Mouse (Mus musculus) myocyte (in vitro differentiated cells): ENCODE data around the gene Traip. TPM values are rescaled to one million over a fixed set of nuclear protein-coding genes. Genes with fewer than 3 reads are reported as not detected.

Experiments used
- H3K27me3 ChIP-seq: one replicate; pipeline ENCODE4 v1.6.1; 2011; ENCODE audit not compliant: control insufficient read depth, insufficient read depth, insufficient read length
- H3K36me3 ChIP-seq: one replicate; pipeline ENCODE4 v1.6.1; 2011; ENCODE audit not compliant: control insufficient read depth, insufficient read depth
- H3K4me2 ChIP-seq: one replicate; pipeline ENCODE4 v1.6.1; 2011; ENCODE audit warnings: low read depth, control low read depth
- H3K4me3 ChIP-seq: one replicate; pipeline ENCODE4 v1.5.1; 2011; ENCODE audit warnings: mild to moderate bottlenecking, control low read depth, moderate library complexity
- H3K79me2 ChIP-seq: one replicate; pipeline ENCODE4 v1.6.1; 2011; ENCODE audit not compliant: control insufficient read depth, insufficient read depth
- H3ac ChIP-seq: one replicate; pipeline ENCODE4 v1.6.1; 2011; ENCODE audit not compliant: control insufficient read depth, insufficient read length
- CEBPB ChIP-seq: IDR thresholded peaks from 2 replicates; pipeline ENCODE4 v1.6.1; 2011; ENCODE audit warnings: mild to moderate bottlenecking, moderate library complexity; ENCODE audit not compliant: poor library complexity, insufficient read depth, severe bottlenecking
- E2F4 ChIP-seq: IDR thresholded peaks from one replicate; pipeline ENCODE4 v1.6.1; 2011; ENCODE audit warnings: mild to moderate bottlenecking, control low read depth, moderate library complexity; ENCODE audit not compliant: insufficient read depth
- MAX ChIP-seq: IDR thresholded peaks from one replicate; pipeline ENCODE4 v1.6.1; 2011; ENCODE audit warnings: low read depth, mild to moderate bottlenecking, control low read depth
- MYOD1 ChIP-seq, 3 experiments: IDR thresholded peaks; one replicate each; pipeline ENCODE4 v1.6.1; 2011; ENCODE audit warnings: control low read depth in 2 of 3, low read depth in 2 of 3, mild to moderate bottlenecking in 2 of 3, moderate library complexity in 1 of 3; ENCODE audit not compliant: insufficient read length in 2 of 3, control insufficient read depth in 1 of 3
- MYOG ChIP-seq, 3 experiments: IDR thresholded peaks; one replicate each; pipeline ENCODE4 v1.6.1; 2011; ENCODE audit warnings: control low read depth in 2 of 3, low read depth in 2 of 3, mild to moderate bottlenecking in 2 of 3; ENCODE audit not compliant: insufficient read length in 2 of 3, control insufficient read depth in 1 of 3, insufficient read depth in 1 of 3
- POLR2A ChIP-seq: IDR thresholded peaks from one replicate; pipeline ENCODE4 v1.6.1; 2011; ENCODE audit warnings: low read depth, mild to moderate bottlenecking, control low read depth, moderate library complexity; ENCODE audit not compliant: insufficient read length
- POLR2AphosphoS2 ChIP-seq: IDR thresholded peaks from one replicate; pipeline ENCODE4 v1.6.1; 2011; ENCODE audit warnings: low read depth, control low read depth; ENCODE audit not compliant: insufficient read length
- REST ChIP-seq: IDR thresholded peaks from one replicate; pipeline ENCODE4 v1.6.1; 2011; ENCODE audit warnings: mild to moderate bottlenecking, control low read depth, moderate library complexity; ENCODE audit not compliant: insufficient read depth, insufficient read length
- SRF ChIP-seq: IDR thresholded peaks from one replicate; pipeline ENCODE4 v1.6.1; 2011; ENCODE audit warnings: low read depth; ENCODE audit not compliant: control insufficient read depth, insufficient read length
- TCF12 ChIP-seq: IDR thresholded peaks from one replicate; pipeline ENCODE4 v1.6.1; 2011; ENCODE audit warnings: mild to moderate bottlenecking, control low read depth; ENCODE audit not compliant: poor library complexity, insufficient read depth, severe bottlenecking
- TCF3 ChIP-seq: IDR thresholded peaks from one replicate; pipeline ENCODE4 v1.6.1; 2011; ENCODE audit warnings: low read depth, control low read depth; ENCODE audit not compliant: insufficient read length
- USF1 ChIP-seq: IDR thresholded peaks from one replicate; pipeline ENCODE4 v1.6.1; 2011; ENCODE audit warnings: low read depth, mild to moderate bottlenecking, control low read depth, moderate library complexity
- polyA plus RNA-seq: library from polyadenylated mRNA; unstranded; fragments of >200 nt; fragmentation: generic; extraction: Trizol; gene quantifications from one replicate; pipeline ENCODE4 v1.2.1, GENCODE M21; 2012; ENCODE audit warnings: missing spikeins

Gene Traip
- polyA plus RNA-seq, 1 experiment, result 4.7 TPM

- Histone ChIP-seq H3K27me3 (peaks cover 55% of the 10 kb centered on the region), H3K4me2 (no peak overlapping the region), H3K4me3 (no peak overlapping the region), H3K79me2 (no peaks in the 10 kb centered on the region), H3ac (no peak overlapping the region), H3K36me3 (no peaks in the 10 kb centered on the region)
- no peak for TF ChIP-seq TCF3
Observed at GRCm38 (mm10) chr9:107914764-107915420, 35.0 kb upstream of the Traip start.

- peaks cover 40% of the 10 kb centered on the region for H3K27me3 ChIP-seq
- H3K4me3 ChIP-seq, result no peak overlapping the region
- TF ChIP-seq REST (no peak), TCF12 (no peak), POLR2AphosphoS2 (no peak), TCF3 (no peak), MYOD1 (IDR thresholded peaks at IDR 0.05; ENCODE audit: control insufficient read depth in 1 of 3, insufficient read length in 2 of 3, low read depth in 2 of 3) (no peak), SRF (no peak), CEBPB (no peak), MYOG (IDR thresholded peaks at IDR 0.05; ENCODE audit: control insufficient read depth in 1 of 3, insufficient read depth in 1 of 3, insufficient read length in 2 of 3, low read depth in 2 of 3) (no peak), POLR2A (no peak), USF1 (no peak), E2F4 (no peak), MAX (no peak)
- no peaks in the 10 kb centered on the region for H3K36me3 ChIP-seq
- no peaks in the 10 kb centered on the region for H3K79me2 ChIP-seq
- H3ac ChIP-seq, result no peak overlapping the region
- peak overlapping the region; percentile 34 for H3K4me2 ChIP-seq
Observed at GRCm38 (mm10) chr9:107917895-107918608, 31.9 kb upstream of the Traip start.

- Histone ChIP-seq H3K79me2 (no peaks in the 10 kb centered on the region), H3ac (no peak overlapping the region), H3K4me2 (no peak overlapping the region), H3K36me3 (no peaks in the 10 kb centered on the region), H3K27me3 (peaks cover 32% of the 10 kb centered on the region), H3K4me3 (no peak overlapping the region)
- TF ChIP-seq TCF3 (no peak), POLR2A (no peak), REST (no peak), POLR2AphosphoS2 (no peak), MAX (no peak), USF1 (no peak), SRF (no peak), MYOG (IDR thresholded peaks at IDR 0.05; ENCODE audit: control insufficient read depth in 1 of 3, insufficient read depth in 1 of 3, insufficient read length in 2 of 3, low read depth in 2 of 3) (no peak), TCF12 (no peak), E2F4 (no peak), MYOD1 (IDR thresholded peaks at IDR 0.05; ENCODE audit: control insufficient read depth in 1 of 3, insufficient read length in 2 of 3, low read depth in 2 of 3) (no peak), CEBPB (no peak)
Observed at GRCm38 (mm10) chr9:107918884-107919283, 31.1 kb upstream of the Traip start.

DNA sequence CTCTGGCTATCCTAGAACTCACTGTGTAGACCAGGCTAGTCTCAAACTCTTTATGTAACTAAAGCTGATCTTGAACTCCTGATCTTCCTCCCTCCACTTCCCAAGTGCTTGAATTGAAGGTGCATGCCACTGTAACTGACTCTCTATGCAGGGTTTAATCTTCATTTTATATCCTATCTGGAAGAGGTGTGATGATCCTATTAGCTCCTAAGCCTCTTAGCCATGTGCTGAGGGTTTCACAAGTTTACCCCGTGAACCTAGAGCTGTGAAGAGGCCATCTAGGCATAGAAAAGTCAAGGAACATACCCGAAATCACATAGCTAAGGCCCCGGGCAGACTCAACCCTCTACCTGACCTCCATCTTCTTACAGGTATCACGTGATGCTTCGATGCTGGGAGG, 30.5 kb upstream of the Traip start:
- no peak overlapping the region for H3K4me2 ChIP-seq
- no peaks in the 10 kb centered on the region for H3K79me2 ChIP-seq

More for the DNA sequence above, 30.5 kb upstream of the Traip start:
- no peak overlapping the region for H3ac ChIP-seq
- no peak overlapping the region for H3K4me3 ChIP-seq
- H3K36me3 ChIP-seq, result no peaks in the 10 kb centered on the region
- peaks cover 26% of the 10 kb centered on the region for H3K27me3 ChIP-seq
- TF ChIP-seq POLR2A (no peak), USF1 (no peak), POLR2AphosphoS2 (no peak), MYOD1 (IDR thresholded peaks at IDR 0.05; ENCODE audit: control insufficient read depth in 1 of 3, insufficient read length in 2 of 3, low read depth in 2 of 3) (no peak), REST (no peak), SRF (no peak), TCF12 (no peak), MAX (no peak), CEBPB (no peak), E2F4 (no peak), MYOG (IDR thresholded peaks at IDR 0.05; ENCODE audit: control insufficient read depth in 1 of 3, insufficient read depth in 1 of 3, insufficient read length in 2 of 3, low read depth in 2 of 3) (no peak), TCF3 (no peak)
